Mouse (Mus musculus): Measurements from ENCODE around the gene Pbx1. TPM values are rescaled to one million over a fixed set of nuclear protein-coding genes. Genes with fewer than 3 reads are reported as not detected.

The Pbx1 gene
- polyA plus RNA-seq, 1 experiment from 2014 or later, result 31.4 TPM

DNA sequence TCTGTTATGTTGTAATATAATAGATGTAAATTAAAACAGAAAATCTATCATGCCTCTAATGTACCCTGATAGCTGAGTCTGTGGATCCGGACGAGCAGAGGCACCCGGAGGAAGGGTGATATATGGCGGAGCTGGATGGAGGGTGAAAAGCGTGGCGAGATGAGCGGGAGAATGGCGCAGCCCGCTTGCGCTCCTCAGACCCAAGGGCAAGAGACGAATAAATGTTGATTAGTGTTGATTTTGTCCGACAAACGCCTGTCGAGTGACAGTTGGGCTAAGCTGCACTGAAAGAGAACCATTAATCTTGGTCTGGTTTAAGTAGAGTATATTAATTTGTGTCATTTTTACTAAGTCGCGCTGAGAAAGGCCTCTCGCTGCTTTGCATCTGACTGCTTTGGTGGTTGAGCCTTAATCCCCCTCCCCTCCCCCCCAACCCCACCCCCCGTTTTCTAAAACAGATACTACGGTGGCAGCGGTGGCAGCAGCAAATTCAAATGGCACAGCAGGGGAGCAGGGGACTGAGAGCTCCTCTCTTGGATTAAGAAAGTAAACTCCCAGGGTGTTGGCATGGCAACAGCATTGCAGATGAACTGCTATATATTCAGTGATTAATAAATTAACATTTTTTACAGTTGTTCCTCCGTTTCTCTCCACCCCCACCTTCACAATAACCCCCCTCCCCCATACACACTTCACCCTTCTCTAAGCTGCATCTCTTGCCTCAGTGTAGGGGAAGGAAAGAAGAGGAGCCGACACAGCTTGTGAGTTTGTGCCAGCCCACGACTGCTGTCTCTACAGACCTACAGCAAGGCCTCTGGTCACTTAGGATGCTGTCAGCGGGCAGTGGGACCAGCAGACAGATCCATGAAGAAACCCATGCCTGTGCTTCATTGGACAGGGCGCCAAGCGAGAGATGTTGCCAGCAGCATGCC lies 74.1 kb downstream of the Pbx1 start:
- peak overlapping the region; percentile 69 for H3K27ac ChIP-seq (replicated peaks)

DNA sequence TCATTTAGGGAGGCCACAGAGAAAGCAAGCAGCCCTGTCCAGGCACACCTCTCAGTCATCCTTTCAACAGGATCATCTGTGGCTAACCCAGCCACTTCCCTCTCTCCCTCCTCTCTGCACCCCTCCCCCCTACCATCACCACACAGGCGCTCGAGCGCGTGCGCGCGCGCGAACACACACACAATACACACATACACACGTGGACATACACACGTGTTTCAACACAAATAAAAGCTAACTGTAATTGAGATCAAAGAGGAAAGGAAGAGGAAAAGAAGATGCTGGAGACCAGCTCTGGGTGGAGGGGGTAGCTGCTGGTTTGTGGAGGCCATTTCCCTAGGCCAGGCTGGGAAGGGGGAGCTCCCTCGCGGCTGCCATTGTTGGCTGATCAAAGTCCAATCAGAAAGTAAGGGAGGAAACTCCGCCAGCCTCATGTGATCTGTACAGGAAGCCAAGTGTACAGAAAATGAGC lies 75.1 kb downstream of the Pbx1 start:
- Histone ChIP-seq H3K27ac (replicated peaks) (peak overlapping the region; percentile 54), H3K27me3 (replicated peaks) (no peaks in the 10 kb centered on the region), H3K9ac (replicated peaks) (0 out of 2 replicates have a peak overlapping the region, but pooled peaks have one; percentile 14), H3K4me2 (peak overlapping the region; percentile 59), H3K36me3 (no peaks in the 10 kb centered on the region), H3K4me1 (peaks cover 62% of the 10 kb centered on the region), H3K4me3 (replicated peaks) (peak overlapping the region; percentile 29), H3K9me3 (replicated peaks) (no peaks in the 10 kb centered on the region)
- ATAC-seq (ENCODE audit: low FRiP score), result peak; percentile 49
- WGBS, result 0% methylated on average over 14 of the region's 14 CpGs

More for the DNA sequence above, 74.1 kb downstream of the Pbx1 start:
- Histone ChIP-seq H3K4me3 (replicated peaks) (peak overlapping the region; percentile 29), H3K9ac (replicated peaks) (peak overlapping the region; percentile 11; the same call in 1 of the 2 replicates), H3K36me3 (no peaks in the 10 kb centered on the region), H3K4me2 (peak overlapping the region; percentile 59), H3K4me1 (peaks cover 59% of the 10 kb centered on the region), H3K9me3 (replicated peaks) (no peaks in the 10 kb centered on the region), H3K27me3 (replicated peaks) (no peaks in the 10 kb centered on the region)
- 5% methylated on average over 26 of the region's 26 CpGs for WGBS
- peak; percentile 68 for ATAC-seq (ENCODE audit: low FRiP score)

- Histone ChIP-seq H3K27me3 (replicated peaks) (no peaks in the 10 kb centered on the region), H3K4me2 (no peak overlapping the region), H3K4me1 (peaks cover 62% of the 10 kb centered on the region), H3K9ac (replicated peaks) (no peak overlapping the region), H3K4me3 (replicated peaks) (no peak overlapping the region), H3K9me3 (replicated peaks) (no peaks in the 10 kb centered on the region), H3K27ac (replicated peaks) (0 out of 2 replicates have a peak overlapping the region, but pooled peaks have one; percentile 54), H3K36me3 (no peaks in the 10 kb centered on the region)
- whole genome bisulfite sequencing, result 39% methylated on average over 10 of the region's 10 CpGs
- ATAC-seq (ENCODE audit: low FRiP score), result no peak
These were observed 76.0 kb downstream of the Pbx1 start for GRCm38 (mm10) chr1:168355985-168356556.

- no peaks in the 10 kb centered on the region for H3K9me3 ChIP-seq (replicated peaks)
- H3K4me2 ChIP-seq, result no peak overlapping the region
- H3K9ac ChIP-seq (replicated peaks), result no peak overlapping the region
- H3K36me3 ChIP-seq, result no peaks in the 10 kb centered on the region
- ATAC-seq (ENCODE audit: low FRiP score), result no peak
- peaks cover 66% of the 10 kb centered on the region for H3K4me1 ChIP-seq
- no peak overlapping the region for H3K4me3 ChIP-seq (replicated peaks)
- 10% methylated on average over 4 of the region's 4 CpGs for WGBS
- H3K27ac ChIP-seq (replicated peaks), result no peak overlapping the region
- H3K27me3 ChIP-seq (replicated peaks), result no peaks in the 10 kb centered on the region
These were observed 77.1 kb downstream of the Pbx1 start for GRCm38 (mm10) chr1:168354934-168355333.

DNA sequence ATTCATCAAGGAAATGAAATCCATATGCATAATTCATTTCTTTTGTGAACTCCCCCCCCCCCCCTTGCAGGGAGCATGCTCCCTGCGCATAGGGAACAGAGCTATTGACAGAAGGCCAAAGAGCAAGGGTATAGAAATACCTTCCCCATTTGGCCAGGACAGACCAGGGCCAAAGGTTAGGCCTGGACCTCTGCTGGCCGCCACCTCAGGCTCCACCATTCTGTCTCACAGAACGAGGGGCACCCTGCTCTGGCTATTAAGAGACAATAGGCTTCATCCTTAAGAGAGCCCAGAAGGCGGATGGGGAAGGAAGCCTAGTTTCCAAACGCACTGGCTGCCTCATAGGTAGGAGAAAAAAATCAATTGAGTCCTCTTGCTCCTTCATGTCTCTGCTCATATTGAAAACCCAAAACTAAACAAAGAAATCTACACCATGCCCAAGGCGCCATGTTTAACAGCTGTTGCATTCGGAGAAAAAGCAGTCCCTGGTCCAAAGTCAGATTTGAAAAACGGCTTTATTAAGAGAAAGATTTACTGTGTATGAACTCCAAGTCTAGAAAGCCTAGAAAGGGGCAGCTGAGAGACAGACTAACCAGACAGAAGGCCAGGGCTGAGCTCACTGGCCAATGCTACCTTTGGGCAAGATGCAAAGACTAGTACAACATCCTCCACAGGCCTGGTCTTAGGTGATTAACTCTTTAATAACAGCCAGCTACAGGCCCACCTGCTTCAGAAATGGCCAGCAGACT lies 83.9 kb downstream of the Pbx1 start:
- no peaks in the 10 kb centered on the region for H3K27me3 ChIP-seq (replicated peaks)
- no peak overlapping the region for H3K9ac ChIP-seq (replicated peaks)
- H3K4me2 ChIP-seq, result no peak overlapping the region
- no peaks in the 10 kb centered on the region for H3K9me3 ChIP-seq (replicated peaks)
- no peak for ATAC-seq (ENCODE audit: low FRiP score)
- H3K4me1 ChIP-seq, result peaks cover 28% of the 10 kb centered on the region
- no peak overlapping the region for H3K27ac ChIP-seq (replicated peaks)
- no peaks in the 10 kb centered on the region for H3K36me3 ChIP-seq
- H3K4me3 ChIP-seq (replicated peaks), result no peak overlapping the region
- WGBS, result 42% methylated on average over 8 of the region's 8 CpGs

DNA sequence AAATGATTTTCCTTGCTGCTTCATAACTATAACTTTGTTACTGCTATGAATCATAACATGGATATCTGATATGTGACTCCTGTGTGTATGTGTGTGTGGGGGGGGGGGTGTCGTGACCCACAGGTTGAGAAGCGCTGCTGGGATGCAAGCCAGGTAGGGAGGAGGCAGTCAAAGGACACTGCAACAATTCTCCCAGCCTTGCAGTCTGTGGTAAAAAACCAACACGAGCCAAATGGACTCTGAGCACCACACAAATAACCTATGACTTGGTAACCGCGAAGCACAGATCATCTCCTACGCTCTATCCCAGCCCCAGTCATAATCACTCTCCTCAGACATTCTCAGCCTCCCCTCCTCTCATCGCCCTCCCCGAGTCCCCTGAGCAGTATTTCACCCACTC lies 87.2 kb downstream of the Pbx1 start:
- Histone ChIP-seq H3K27ac (replicated peaks) (0 out of 2 replicates have a peak overlapping the region, but pooled peaks have one; percentile 28), H3K4me1 (peaks cover 35% of the 10 kb centered on the region), H3K4me2 (no peak overlapping the region), H3K27me3 (replicated peaks) (no peaks in the 10 kb centered on the region), H3K9me3 (replicated peaks) (no peaks in the 10 kb centered on the region), H3K36me3 (no peaks in the 10 kb centered on the region), H3K4me3 (replicated peaks) (no peak overlapping the region), H3K9ac (replicated peaks) (no peak overlapping the region)
- ATAC-seq (ENCODE audit: low FRiP score), result no peak
- WGBS, result 59% methylated on average over 8 of the region's 8 CpGs

DNA sequence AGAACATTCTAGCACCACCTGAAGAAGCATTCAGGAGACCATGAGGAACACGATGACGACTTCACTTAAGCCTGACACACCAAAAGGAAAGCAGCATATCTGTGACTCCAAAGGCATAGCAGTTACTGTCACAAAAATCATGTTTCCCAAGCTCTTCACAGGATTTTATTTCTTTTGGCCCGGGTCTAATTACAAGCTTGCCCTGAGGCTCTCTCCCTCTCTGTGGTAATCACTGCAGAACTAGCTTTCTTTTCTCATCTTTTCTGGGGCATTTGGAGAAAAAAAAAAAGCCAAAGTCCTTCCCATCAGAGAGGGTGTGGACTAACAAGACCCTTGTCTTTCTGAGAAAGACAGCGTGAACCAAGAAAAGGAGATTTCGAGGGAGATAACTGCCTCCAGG lies 87.8 kb downstream of the Pbx1 start:
- Histone ChIP-seq H3K4me2 (no peak overlapping the region), H3K27me3 (replicated peaks) (no peaks in the 10 kb centered on the region), H3K4me1 (peaks cover 35% of the 10 kb centered on the region), H3K27ac (replicated peaks) (0 out of 2 replicates have a peak overlapping the region, but pooled peaks have one; percentile 28), H3K4me3 (replicated peaks) (no peak overlapping the region), H3K36me3 (no peaks in the 10 kb centered on the region), H3K9me3 (replicated peaks) (no peaks in the 10 kb centered on the region), H3K9ac (replicated peaks) (no peak overlapping the region)
- 73% methylated on average over 5 of the region's 5 CpGs for WGBS
- ATAC-seq (ENCODE audit: low FRiP score), result no peak

DNA sequence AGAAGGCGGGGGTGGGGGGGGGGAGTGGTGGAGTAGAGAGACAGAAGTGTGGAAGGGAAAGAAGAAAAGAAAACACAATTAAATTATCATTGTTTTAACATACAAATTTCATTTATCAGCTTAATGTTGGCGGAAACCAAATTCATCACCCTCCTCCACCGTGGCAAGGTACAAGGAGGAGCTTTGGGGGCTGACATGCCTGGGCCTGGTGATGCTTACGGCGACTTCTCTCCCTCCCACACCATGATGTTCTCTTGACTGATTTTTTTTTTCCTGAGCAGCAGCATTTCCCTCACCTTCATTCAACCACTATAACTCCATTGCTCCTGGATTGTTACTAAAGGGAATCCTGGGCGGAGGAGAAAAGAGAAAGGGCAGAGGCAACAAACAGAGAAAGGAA lies 89.8 kb downstream of the Pbx1 start:
- WGBS, result 45% methylated on average over 5 of the region's 6 CpGs
- Histone ChIP-seq H3K4me2 (peak overlapping the region; percentile 27), H3K4me1 (peaks cover 35% of the 10 kb centered on the region)

GRCm38 (mm10) chr1:168341863-168342262 lies 90.2 kb downstream of the Pbx1 start:
- Histone ChIP-seq H3K4me1 (peaks cover 35% of the 10 kb centered on the region), H3K27ac (replicated peaks) (peak overlapping the region; percentile 65), H3K36me3 (no peaks in the 10 kb centered on the region), H3K27me3 (replicated peaks) (no peaks in the 10 kb centered on the region), H3K9ac (replicated peaks) (no peak overlapping the region), H3K9me3 (replicated peaks) (no peaks in the 10 kb centered on the region), H3K4me2 (peak overlapping the region; percentile 27), H3K4me3 (replicated peaks) (no peak overlapping the region)
- WGBS, result 14% methylated on average over 12 of the region's 12 CpGs
- ATAC-seq (ENCODE audit: low FRiP score), result peak; percentile 55; the same call in 1 of the 2 replicates

More for the DNA sequence above, 89.8 kb downstream of the Pbx1 start:
- Histone ChIP-seq H3K9me3 (replicated peaks) (no peaks in the 10 kb centered on the region), H3K4me3 (replicated peaks) (no peak overlapping the region), H3K27me3 (replicated peaks) (no peaks in the 10 kb centered on the region), H3K9ac (replicated peaks) (no peak overlapping the region), H3K27ac (replicated peaks) (peak overlapping the region; percentile 65; the same call in 1 of the 2 replicates), H3K36me3 (no peaks in the 10 kb centered on the region)
- no peak for ATAC-seq (ENCODE audit: low FRiP score)

- Histone ChIP-seq H3K4me3 (replicated peaks) (no peak overlapping the region), H3K36me3 (no peaks in the 10 kb centered on the region), H3K4me2 (peak overlapping the region; percentile 27; the same call in 1 of the 2 replicates), H3K9me3 (replicated peaks) (no peaks in the 10 kb centered on the region), H3K9ac (replicated peaks) (no peak overlapping the region), H3K4me1 (peaks cover 35% of the 10 kb centered on the region), H3K27ac (replicated peaks) (peak overlapping the region; percentile 65), H3K27me3 (replicated peaks) (no peaks in the 10 kb centered on the region)
- 33% methylated on average over 6 of the region's 6 CpGs for WGBS
- no peak for ATAC-seq (ENCODE audit: low FRiP score)
These were observed 90.7 kb downstream of the Pbx1 start for GRCm38 (mm10) chr1:168341368-168341767.

DNA sequence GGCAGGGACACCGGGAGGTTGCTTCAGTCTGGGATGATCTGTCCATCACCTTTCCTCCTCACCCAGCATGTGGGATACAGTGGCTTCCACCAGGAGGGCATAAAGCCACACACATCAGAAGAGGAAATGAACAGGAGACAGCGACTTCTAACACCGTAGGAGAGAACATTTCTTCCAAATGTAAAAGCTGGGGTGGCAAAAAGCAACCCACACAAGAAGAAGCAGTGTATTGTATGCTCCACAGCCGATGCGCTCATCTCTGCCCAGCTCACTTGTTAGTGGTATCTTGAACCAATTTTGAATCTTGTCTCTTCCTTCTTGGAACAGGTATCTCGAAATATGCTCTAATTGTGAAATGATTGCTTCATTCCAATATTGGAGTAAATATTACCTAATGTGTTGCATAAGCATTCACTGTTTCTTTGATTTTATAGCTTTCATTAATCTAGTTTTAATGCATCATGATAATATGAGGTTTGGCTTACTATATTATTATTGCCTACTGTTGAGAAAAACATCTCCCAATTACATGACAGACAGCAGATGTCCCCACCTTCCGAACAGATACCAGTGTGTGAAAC lies 95.7 kb downstream of the Pbx1 start:
- Histone ChIP-seq H3K4me3 (replicated peaks) (no peak overlapping the region), H3K36me3 (no peaks in the 10 kb centered on the region; the same call in 1 of the 2 replicates), H3K9ac (replicated peaks) (no peak overlapping the region), H3K27ac (replicated peaks) (no peak overlapping the region), H3K4me2 (no peak overlapping the region), H3K9me3 (replicated peaks) (no peaks in the 10 kb centered on the region), H3K27me3 (replicated peaks) (no peaks in the 10 kb centered on the region; the same call in 1 of the 2 replicates), H3K4me1 (peaks cover 3% of the 10 kb centered on the region)
- 94% methylated on average over 7 of the region's 7 CpGs for WGBS
- ATAC-seq (ENCODE audit: low FRiP score), result no peak

Data from neural tube, embryonic 15.5 days (tissue).